Mouse (Mus musculus) inflammation-experienced regulatory T-cells (primary cell): ENCODE results near the gene H2al1n. TPM values are rescaled to one million over a fixed set of nuclear protein-coding genes. Genes with fewer than 3 reads are reported as not detected.

Source experiments
- polyA plus RNA-seq, 2 experiments: library from polyadenylated mRNA; unstranded; fragments of 100-300 nt; shearing (Covaris generic); gene quantifications; one replicate each; pipeline ENCODE4 v1.2.1; 2017

H2al1n gene
- polyA plus RNA-seq, result under 1 TPM in 1 of 2 experiments, not detected in 1; 0.59 TPM

GRCm38 (mm10) chrX:14210848-14211247, at the start of gene H2al1n:
TSS of gene H2al1n (plus strand) at chrX:14211148.

